Mouse (Mus musculus) T-cell, adult 2 months (primary cell): ENCODE measurements at regions not wholly inside any gene's neighbourhood (a gene's known extent, or its start where the extent isn't known, plus 50 kb on each side); places are given as distances from the start of the nearest gene placed in this dataset.
"Not testable (repeated sequence)": the region's sequence is repeated elsewhere in the genome, so short reads cannot be mapped to it uniquely, and the experiment has no call there.

Experiments
- DNase-seq: peaks from one replicate; pipeline ENCODE4 v3.0.0; 2022; ENCODE audit warnings: low spot score

DNA sequence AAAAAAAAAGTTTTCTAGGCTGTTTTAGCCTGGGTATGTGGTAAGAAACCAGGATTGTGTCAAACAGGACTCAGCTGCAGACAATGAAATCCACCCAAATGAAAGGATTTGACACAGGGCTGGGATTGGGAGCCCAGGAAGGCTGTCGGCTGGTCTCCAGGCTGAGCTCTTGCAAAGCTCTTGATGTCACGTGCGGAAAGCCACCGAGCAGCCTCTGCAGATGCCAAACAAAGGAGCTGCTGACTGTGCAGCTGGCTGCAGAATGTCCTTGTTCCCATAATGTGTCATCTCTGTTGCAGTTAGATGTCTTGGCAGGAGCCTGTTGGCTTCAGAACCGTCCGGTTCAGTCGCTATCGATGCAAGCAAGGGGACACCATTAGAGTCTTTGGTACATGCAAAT, 56.1 kb downstream of the Bbs10 start:
- DNase-seq = no peak

DNA sequence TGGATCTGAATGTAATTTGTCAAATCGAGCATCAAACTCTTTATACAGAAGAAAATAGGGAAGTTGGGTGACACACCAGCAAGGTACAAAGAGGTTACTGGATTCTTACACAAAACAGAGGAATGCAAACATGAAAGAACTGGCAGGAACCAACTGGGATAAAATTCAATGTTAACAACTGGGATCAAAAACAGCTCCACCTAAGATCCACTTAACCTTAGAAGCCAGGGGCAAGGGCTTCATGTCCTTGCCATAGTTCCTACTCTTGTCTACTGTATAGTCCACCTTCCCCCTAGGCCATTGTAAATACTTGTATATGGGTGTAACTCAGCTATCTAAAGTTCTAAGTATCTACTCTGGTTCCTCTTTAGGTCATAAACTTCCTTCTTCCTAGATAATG, 59.9 kb downstream of the Bbs10 start:
- DNase-seq = not testable (repeated sequence)

DNA sequence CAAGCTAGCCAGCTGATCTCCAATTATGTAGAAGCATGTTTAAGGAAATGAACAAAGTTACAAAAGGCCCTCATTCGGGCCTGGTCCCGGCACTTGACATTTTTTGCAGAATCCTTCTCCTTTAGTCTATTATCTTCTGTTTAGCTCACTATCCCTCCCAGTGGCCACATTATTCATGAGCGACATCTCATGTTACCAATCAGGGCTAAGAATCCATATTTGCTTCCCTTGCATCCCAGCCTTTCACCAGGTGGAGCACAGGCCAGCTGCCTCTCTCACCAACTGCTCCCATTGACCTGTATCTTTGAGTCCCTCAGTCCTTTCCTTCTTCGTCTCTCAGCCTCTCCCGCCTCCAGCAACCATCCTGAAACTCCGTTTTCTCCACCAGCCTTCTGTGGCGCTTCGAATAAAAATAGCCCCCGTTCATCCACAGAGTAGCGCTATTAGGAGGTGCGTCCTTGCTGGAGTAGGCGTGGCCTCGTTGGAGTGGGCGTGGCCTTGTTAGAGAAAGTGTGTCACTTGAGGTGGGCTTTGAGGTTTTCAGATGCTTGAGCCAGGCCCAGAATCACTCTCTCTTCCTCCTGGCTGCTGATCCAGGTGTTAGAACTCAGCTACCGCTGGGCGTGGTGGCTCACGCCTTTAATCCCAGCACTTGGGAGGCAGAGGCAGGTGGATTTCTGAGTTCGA, 63.4 kb downstream of the Bbs10 start:
- DNase-seq = no peak

DNA sequence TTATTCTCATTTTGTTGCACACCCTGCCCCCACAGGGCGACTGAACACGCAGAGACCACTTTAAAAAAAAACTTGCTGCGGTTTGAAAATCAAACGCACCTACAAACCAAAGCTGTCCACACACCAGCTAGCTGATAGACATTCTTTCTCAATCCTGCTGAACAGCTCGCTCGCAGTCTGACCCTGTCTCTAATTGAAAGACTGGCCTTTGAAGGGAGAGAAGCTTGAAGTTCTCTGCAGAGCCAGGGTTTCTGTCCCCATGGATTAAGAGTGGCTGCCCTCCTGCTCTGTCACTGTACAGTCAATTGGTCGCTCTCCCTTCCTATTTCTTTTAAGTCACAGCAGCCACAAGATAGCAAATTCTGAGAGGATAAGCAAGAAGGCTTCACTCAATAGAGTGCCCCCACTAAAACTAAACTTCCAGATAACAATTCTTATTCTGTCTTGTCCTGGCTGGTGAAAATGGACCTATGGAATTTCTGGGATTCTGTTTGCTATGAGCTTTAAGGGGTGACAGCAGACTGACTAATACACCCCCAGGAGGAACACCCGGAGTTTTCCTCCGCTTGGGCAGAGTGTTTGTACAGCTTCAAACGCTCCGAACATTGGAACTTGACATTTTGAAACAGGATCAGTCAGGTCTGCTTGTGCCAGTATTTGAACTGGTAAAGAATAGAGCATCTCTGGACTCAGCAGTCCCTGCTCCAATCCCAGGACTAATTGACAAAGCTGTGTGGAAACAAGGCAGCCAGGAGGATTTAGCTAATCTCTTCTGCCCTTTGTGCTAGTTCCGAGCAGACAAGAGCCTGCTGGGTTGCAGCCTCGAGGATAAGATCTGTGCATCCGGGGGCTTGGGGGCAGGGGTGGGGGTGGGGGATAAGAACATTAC, 65.5 kb downstream of the Bbs10 start:
- DNase-seq = no peak

DNA sequence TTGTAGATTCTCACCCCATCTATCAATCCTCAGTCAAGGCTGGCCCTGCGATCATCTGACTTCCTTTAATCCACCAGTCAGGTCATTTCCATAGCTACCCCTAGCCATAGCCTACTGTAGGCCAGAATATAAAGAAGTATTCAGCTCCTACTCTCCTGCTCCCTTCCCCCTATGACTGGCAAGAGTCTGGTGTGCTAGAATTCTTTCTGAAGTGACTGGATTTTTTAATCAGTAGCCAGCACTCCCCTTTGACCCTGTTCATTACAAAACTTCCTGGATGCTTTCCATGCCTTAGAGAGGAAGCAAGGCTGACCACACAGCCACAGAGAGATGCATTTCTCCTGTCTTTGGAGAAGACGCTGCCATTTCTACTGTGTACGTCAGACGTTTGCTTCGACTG, 66.5 kb downstream of the Bbs10 start:
- no peak for DNase-seq

DNA sequence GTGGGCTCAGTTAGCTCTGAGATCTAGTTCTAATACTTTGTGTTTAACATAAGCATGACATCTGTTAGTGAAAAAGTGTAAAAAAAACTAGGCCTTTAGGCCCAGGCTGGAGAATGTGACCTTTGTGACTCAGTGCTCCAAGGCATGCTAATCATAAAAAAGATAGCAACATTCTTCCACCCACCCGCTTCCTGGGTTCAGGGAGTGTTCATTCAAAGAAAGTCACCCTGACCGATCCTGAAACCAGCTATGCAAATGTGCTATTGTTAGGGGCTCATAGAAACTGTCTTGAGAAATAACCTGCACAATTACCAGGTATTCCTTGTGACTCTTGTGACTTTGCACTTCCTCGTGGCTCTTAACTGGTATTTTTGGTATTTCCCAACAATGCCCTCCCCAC, 70.6 kb downstream of the Bbs10 start:
- not testable (repeated sequence) for DNase-seq

DNA sequence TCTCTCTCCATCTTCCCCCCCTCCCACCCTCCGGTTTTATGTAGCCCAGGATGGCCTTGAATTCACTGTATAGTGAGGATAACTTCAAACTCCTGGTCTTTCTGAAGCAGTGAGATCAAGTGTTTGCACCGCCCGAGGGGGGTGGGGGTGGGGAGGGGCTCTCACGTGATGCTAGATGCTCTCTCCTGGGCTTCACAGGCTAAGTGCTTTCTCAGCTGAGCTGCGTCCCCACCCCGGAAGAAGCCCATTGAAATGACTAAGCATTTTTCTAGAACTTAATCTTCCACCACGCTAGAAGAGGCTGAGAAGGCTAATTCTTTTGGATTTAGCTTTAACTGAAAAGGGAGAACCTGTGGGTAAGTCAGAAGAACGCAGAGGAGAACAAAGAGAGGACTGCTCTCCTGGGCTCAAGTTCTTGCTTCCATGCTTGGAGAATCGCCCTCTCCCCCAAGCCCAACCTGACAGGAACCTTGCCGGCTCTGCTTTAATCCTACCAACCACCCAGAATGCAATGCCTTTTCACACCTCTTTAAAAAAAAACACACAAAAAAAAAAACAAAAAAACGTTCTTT, 79.7 kb downstream of the Bbs10 start:
- no peak for DNase-seq

DNA sequence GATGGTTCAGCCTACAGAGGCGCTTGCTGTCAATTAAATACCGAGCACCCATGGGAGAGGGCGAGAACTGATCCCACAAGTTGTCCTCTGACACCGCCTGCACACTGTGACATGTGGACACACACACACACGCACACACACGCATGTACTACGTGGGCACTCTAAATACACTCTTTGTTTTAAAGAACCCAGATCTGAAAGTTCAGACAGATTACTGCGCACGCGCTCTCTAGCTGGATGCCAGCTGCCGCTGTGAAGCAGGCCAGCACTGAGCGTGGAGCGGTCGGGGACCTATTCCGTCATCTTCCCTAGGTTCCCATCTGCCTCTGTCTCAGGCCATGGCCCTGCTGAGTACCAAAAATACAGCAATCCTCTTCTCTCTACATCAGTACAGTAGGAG, 83.2 kb downstream of the Bbs10 start:
- DNase-seq = no peak

DNA sequence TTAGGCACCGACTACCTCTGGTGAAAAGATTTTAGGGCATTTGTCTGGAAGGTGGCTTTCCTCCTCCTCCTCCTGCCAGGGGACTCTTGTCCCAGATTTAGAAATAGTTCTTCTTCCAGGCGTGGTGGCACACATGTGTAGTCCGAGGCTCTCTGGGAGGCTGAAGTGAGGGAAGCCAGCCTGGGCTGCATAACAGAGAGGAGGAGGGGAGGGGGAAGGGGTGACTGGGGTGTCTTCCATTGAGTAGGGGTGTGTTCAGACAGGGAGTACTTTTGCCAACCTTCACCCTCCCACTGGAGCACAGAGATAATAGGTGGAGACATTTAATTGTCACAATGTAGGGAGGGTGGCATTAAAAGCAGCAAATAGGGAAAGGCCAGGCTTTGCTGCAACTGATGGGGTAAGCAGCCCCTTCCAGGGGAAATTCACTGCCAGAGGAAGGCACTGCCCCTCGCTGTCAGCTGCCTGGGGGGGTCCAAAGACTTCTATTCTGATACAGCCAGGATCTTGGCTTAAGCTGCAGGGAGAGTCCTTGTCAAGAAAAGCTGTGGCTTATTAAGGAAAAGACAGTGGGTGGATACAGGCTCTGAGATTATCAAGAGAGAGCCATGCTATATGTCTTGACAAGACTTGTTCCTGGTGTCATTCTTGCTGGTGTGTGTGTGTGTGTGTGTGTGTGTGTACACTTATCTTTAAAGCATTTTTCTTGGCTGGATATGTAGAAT, 83.9 kb downstream of the Bbs10 start:
- DNase-seq = no peak

DNA sequence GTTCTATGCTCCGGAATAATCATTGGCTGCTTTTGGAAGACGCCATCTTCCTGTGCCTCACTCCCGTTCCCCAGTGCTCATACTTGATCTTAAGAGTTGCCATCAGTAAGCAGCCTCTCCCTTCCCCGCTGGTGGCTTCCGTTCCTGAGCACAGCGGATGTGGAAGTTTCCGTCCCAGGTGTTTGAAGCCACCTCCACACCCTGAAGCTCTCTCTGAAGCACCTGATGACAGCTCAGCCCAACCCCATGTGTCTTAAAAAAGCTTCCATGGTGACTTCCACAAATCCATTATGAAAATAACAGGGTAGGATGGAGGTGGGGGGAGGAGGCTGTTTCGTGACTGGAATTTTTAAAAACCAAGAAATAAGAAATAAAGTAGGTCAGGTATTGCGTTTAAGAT, 87.1 kb downstream of the Bbs10 start:
- DNase-seq = peak; percentile 31

DNA sequence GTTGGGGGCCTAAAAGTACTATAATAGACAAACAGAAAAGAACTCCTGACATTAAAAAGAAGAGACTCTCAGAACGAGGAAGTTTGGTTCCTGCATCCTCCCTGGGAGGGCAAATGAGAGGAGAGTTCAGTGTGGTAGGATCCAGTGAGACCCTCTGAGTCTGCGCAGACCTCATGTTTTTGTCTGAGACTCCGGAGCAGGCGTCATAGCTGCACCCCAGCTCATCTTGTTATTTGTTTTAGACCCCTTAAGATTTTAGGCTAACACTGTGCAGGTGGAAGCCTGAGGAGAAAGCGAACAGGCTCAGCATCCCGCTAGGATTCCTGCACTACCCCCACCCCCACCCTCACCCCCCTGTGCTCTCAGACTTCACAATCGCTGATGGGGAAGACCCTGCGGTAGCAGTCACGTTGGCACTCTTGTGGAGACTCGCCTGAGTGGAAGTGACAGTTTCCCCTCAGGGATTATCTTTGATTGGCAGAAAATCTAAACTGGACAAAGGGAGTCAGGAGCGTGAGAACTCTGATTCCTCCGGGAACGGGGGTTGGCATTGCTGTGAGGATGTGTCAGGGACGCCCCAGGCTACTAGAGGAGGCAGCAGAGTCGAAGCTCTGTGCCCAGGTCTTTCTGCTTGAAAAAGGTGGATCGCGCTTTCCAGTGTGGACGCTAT, 85.0 kb upstream of the Nap1l1 start:
- no peak for DNase-seq

DNA sequence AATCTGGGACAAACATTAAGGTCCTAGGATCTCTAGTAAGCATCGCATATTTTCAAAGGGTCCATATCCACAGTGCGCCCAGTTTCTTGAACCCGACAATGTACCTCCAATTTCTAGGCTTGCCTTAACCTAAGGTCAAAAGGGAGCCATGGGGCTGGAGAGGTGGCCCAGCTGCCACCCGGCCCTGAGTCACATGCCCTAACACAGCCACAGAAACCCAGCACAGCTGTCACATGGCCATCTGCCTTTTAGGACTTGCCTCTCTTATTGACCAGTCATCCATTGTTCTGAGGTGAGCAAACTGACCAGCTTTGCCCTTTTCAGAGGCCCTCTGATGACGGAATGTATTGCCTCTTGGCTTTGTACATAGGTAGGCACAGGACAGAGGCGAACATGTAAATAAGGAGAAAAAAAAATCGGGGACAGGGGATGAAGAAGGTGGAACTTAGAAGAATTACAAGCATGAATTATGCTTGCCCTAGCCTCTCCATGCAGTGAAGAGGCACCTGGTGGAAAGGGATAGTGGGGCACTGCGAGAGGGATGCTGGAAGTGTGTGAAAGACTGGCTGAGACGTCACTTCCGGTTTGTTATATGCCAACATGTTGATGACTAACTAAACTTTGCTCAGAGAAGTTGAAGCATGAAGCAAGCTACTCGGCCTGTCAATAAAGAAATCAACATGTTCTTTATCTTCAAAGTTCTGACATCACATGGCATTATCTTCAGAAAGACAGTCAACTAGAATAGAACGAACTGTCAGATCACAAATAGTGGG, 84.3 kb upstream of the Nap1l1 start:
- DNase-seq = no peak

DNA sequence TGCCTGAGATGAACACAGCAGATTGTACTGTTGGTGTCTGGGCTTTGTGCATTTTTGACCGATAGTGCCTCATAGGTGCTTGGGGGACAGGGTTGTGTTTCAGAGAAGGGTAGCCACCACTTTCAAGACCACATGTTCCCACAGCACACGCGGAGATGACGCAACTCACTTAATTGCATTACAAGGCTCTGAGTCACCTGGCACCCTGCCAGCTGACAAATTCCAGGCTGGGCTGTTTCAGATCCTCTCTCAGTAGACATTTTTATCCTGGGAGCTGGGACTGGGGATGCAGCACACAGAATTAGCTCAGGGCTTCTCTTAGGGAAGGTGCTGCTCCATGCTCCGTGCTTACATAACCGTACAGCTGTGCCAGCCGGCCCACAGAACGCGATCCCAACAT, 83.1 kb upstream of the Nap1l1 start:
- DNase-seq = no peak

DNA sequence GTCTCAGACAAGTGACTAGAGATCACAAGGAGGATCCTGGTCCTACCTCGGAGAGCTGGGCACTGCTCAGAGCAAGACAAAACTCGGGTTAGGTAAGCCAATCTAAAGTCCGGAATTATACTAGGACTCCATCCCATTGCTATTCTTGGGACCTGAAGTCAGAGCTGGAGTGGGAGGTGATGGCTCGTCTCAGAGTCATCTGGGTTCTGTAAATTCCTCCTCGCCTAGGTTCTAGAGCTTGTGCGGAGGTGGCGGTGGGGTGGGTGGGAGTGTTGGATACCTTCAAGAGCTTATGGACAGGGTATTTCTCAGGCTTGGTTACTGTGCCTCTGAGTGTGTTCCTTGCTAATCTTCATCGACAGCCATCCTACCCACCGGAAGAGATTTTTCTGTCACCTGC, 78.6 kb upstream of the Nap1l1 start:
- DNase-seq = no peak

DNA sequence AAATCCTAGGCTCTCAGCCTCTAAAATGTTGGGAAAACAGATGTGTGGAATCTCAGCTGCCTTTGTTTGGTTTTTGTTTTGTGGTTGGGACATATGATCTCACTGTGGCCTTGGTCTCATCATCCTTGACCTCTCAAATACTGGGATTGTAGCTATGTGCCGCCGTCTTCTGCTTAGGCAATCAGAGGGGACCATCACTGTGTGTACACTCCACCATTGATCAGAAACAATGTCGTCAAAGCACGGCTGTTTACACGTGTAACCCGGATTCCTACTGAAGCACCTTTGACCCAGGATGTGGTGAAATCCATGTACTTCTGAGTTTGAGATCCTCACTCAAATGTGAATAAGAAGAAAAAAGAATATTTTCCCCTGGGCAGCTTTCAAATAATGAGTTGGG, 68.0 kb upstream of the Nap1l1 start:
- DNase-seq = no peak

DNA sequence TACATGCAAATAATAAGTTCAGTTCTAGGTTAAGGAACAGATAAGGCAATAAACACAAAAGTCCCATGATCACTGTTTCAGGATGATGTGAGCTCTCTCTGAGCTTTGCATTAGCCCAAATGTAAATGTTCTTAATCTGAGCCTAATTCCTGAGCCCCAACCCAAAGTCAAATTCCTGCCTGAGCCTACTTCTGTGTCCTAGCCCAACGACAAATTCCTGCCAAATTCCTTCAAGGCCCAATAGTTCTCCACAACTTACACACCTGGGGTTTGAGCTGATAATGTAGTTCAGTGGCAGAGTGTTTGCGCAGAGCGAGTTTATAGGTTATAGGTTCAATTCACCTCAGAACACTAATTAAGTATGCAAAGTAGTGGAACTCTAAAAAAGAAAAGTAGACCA, 64.1 kb upstream of the Nap1l1 start:
- no peak for DNase-seq

DNA sequence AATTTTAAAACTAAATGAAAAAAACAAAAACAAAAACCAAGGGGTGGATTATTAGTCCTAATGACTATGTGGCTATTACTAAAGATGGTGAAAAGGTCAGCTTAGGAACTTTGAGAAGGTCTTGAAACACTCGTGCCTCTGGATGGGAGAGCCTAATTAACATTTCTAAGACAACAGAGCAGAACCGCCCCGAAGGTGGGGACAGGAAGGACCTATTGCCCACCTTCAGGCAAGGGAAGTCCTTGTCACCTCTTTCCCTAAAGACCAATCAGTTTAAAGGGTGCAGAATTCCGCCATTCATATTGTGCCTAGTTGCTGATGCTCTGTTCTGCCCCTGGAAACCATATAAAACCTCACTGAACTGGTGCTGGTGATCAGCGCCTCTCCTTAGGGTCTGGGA, 63.5 kb upstream of the Nap1l1 start:
- DNase-seq = no peak

DNA sequence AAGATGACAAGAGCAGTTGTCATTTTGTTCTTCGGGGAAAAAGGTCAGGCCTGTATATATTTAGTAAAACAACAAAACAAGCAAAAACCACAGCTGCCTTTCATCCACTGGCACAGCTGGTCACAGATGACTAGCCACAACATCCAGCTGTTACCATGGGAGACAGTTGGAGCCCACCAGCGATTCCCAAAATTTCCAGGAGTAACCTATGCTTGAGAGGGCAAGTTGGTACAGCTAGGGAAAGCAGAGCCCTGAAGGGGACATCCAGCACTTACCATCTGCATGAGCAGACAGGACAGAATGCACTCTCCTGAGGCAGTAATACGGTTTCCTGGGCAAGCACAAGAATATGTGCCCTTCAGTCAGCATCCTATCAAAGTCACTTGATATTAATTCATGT, 62.9 kb upstream of the Nap1l1 start:
- DNase-seq = no peak

DNA sequence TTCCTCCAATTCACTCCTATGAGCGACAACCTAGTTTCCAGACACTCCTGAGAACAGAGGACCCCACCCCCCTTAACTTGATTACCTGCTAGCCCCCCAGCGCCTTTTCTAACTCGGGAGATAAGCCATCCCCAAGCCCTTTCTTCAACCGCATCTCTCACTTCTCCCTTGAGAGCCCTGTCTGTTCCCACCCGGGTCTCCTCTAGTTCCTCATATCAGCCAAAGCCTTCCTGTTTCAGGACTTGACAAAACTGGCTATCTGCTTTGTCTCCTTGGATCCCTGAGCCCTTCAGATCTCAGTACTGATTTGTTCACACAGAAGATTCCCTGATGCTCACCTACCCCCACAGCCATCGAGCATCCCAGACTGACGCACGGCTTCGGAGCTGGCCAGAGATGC, 61.5 kb upstream of the Nap1l1 start:
- no peak for DNase-seq

DNA sequence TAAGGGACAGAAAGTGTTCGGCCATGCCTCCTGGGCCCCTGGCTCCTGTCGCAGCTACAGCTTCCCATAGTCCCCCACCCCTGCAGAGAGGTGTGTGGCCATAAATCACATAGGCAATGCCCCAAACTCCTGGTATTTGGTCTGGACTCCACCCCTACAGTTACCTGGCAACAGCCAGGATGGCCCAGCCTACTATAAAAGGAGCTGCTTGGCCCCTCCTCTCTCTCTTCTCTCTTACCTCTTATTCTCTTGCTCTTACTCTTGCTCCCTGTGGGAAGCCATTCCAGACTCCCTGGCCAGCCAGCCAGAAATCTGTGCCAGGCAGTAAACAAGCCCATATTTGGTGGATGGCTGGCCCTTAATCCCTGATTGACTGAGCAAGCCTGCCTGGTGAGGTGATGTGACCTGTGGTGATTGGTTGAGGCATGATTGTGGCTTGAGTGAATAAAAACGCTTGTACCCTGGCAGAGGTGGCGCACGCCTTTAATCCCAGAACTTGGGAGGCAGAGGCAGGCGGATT, 56.4 kb upstream of the Nap1l1 start:
- DNase-seq = no peak
